Mouse (Mus musculus): Measurements from ENCODE around the gene Stard3nl. TPM values are rescaled to one million over a fixed set of nuclear protein-coding genes. Genes with fewer than 3 reads are reported as not detected.

Stard3nl gene
- total and polyA plus RNA-seq, 3 experiments = 25.2 to 35.3 (median 30.5) TPM

- Histone ChIP-seq H3K4me3 (replicated peaks in 1 of 3; ENCODE audit: low read depth in 2 of 3, low read length in 2 of 3, poor library complexity in 1 of 3) (no peak overlapping the region), H3K79me2 (replicated peaks; ENCODE audit: control insufficient read depth, extremely low read depth, insufficient read depth, poor library complexity, severe bottlenecking) (0 out of 2 replicates have a peak, but pooled peaks cover 3% of the 10 kb centered on the region), H3K27me3 (replicated peaks) (no peaks in the 10 kb centered on the region), H3K9me3 (replicated peaks; ENCODE audit: low read length) (no peaks in the 10 kb centered on the region), H3K4me2 (ENCODE audit: insufficient read depth, low read depth, poor library complexity, severe bottlenecking) (no peak overlapping the region), H3K27ac (ENCODE audit: insufficient read depth, low read depth) (no peak overlapping the region), H3K9ac (ENCODE audit: insufficient read depth, low read depth) (no peak overlapping the region), H3K36me3 (replicated peaks in 1 of 2; ENCODE audit: control insufficient read depth in 1 of 2, insufficient read depth in 1 of 2, low read length in 1 of 2) (peaks cover 0 to 26% of the 10 kb centered on the region in 2 experiments), H3K4me1 (ENCODE audit: control insufficient read depth in 1 of 2, insufficient read depth in 2 of 2) (peaks cover 11 to 28% of the 10 kb centered on the region in 2 experiments)
- in situ Hi-C loops (cut with MboI; ENCODE audit: low pct_ligation_motif_present, low pct_unique_long_range_greater_than_20kb, low sequenced_read_pairs) = no loop called here
- TF ChIP-seq PAX5 (IDR thresholded peaks at IDR 0.05; ENCODE audit: low read length) = no peak
- no peak for TF ChIP-seq RAD21 (IDR thresholded peaks at IDR 0.05; ENCODE audit: low read depth, low read length)
- TF ChIP-seq ZMIZ1 (IDR thresholded peaks at IDR 0.05; ENCODE audit: low read depth, low read length) = no peak
- no peak for TF ChIP-seq CTCF (conservative IDR thresholded peaks at IDR 0.05 in 1 of 2, IDR thresholded peaks at IDR 0.05 in 1 of 2; ENCODE audit: low read depth in 2 of 2, low read length in 2 of 2)
- no peak for TF ChIP-seq POLR2AphosphoS2 (IDR thresholded peaks at IDR 0.05; ENCODE audit: low read depth, low read length)
- no peak for TF ChIP-seq SIN3A (IDR thresholded peaks at IDR 0.05; ENCODE audit: low read length)
- dilution Hi-C loops (cut with MboI; ENCODE audit: extremely low pct_ligation_motif_present, extremely low pct_unique_long_range_greater_than_20kb, low sequenced_read_pairs) = no loop called here
- DNase-seq (ENCODE audit: extremely low read depth) = no peak
Measured at GRCm38 (mm10) chr13:19393731-19394130, 1.9 kb downstream of the Stard3nl start.

GRCm38 (mm10) chr13:19391608-19392007, 4.0 kb downstream of the Stard3nl start:
- dilution Hi-C loops (cut with MboI; ENCODE audit: extremely low pct_ligation_motif_present, extremely low pct_unique_long_range_greater_than_20kb, low sequenced_read_pairs) = no loop called here
- peaks cover 7 to 21% of the 10 kb centered on the region in 2 experiments for H3K4me1 ChIP-seq (ENCODE audit: control insufficient read depth in 1 of 2, insufficient read depth in 2 of 2)
- H3K4me3 ChIP-seq (replicated peaks in 1 of 3; ENCODE audit: low read depth in 2 of 3, low read length in 2 of 3, poor library complexity in 1 of 3) = no peak overlapping the region
- no peak for TF ChIP-seq ELF1 (IDR thresholded peaks at IDR 0.05; ENCODE audit: low read depth, low read length)
- TF ChIP-seq TBP (conservative IDR thresholded peaks at IDR 0.05; ENCODE audit: low read depth, low read length) = no peak
- no peak for TF ChIP-seq MEF2A (IDR thresholded peaks at IDR 0.05; ENCODE audit: borderline replicate concordance, low read depth, low read length)
- TF ChIP-seq CTCF (conservative IDR thresholded peaks at IDR 0.05 in 1 of 2, IDR thresholded peaks at IDR 0.05 in 1 of 2; ENCODE audit: low read depth in 2 of 2, low read length in 2 of 2) = no peak
- no peak for TF ChIP-seq SMC3 (IDR thresholded peaks at IDR 0.05; ENCODE audit: low read depth, low read length)
- no peak for TF ChIP-seq MYC (IDR thresholded peaks at IDR 0.05; ENCODE audit: low read depth, low read length)
- peaks cover 0 to 28% of the 10 kb centered on the region in 2 experiments for H3K36me3 ChIP-seq (replicated peaks in 1 of 2; ENCODE audit: control insufficient read depth in 1 of 2, insufficient read depth in 1 of 2, low read length in 1 of 2)
- H3K4me2 ChIP-seq (ENCODE audit: insufficient read depth, low read depth, poor library complexity, severe bottlenecking) = no peak overlapping the region
- no peaks in the 10 kb centered on the region for H3K9me3 ChIP-seq (replicated peaks; ENCODE audit: low read length)
- no peak for DNase-seq (ENCODE audit: extremely low read depth)
- H3K9ac ChIP-seq (ENCODE audit: insufficient read depth, low read depth) = no peak overlapping the region
- in situ Hi-C loops (cut with MboI; ENCODE audit: low pct_ligation_motif_present, low pct_unique_long_range_greater_than_20kb, low sequenced_read_pairs) = no loop called here
- no peak overlapping the region for H3K27ac ChIP-seq (ENCODE audit: insufficient read depth, low read depth)
- H3K79me2 ChIP-seq (replicated peaks; ENCODE audit: control insufficient read depth, extremely low read depth, insufficient read depth, poor library complexity, severe bottlenecking) = 0 out of 2 replicates have a peak, but pooled peaks cover 3% of the 10 kb centered on the region
- H3K27me3 ChIP-seq (replicated peaks) = no peaks in the 10 kb centered on the region

- in situ Hi-C loops (cut with MboI; ENCODE audit: low pct_ligation_motif_present, low pct_unique_long_range_greater_than_20kb, low sequenced_read_pairs) (no loop called here), dilution Hi-C loops (cut with MboI; ENCODE audit: extremely low pct_ligation_motif_present, extremely low pct_unique_long_range_greater_than_20kb, low sequenced_read_pairs) (no loop called here)
- Histone ChIP-seq H3K4me3 (replicated peaks in 1 of 3; ENCODE audit: low read depth in 2 of 3, low read length in 2 of 3, poor library complexity in 1 of 3) (no peak overlapping the region), H3K9ac (ENCODE audit: insufficient read depth, low read depth) (no peak overlapping the region), H3K4me1 (ENCODE audit: control insufficient read depth in 1 of 2, insufficient read depth in 2 of 2) (peaks cover 7 to 19% of the 10 kb centered on the region in 2 experiments), H3K9me3 (replicated peaks; ENCODE audit: low read length) (no peaks in the 10 kb centered on the region), H3K4me2 (ENCODE audit: insufficient read depth, low read depth, poor library complexity, severe bottlenecking) (no peak overlapping the region), H3K36me3 (replicated peaks in 1 of 2; ENCODE audit: control insufficient read depth in 1 of 2, insufficient read depth in 1 of 2, low read length in 1 of 2) (peaks cover 0 to 33% of the 10 kb centered on the region in 2 experiments), H3K79me2 (replicated peaks; ENCODE audit: control insufficient read depth, extremely low read depth, insufficient read depth, poor library complexity, severe bottlenecking) (0 out of 2 replicates have a peak, but pooled peaks cover 3% of the 10 kb centered on the region), H3K27me3 (replicated peaks) (no peaks in the 10 kb centered on the region), H3K27ac (ENCODE audit: insufficient read depth, low read depth) (no peak overlapping the region)
- TF ChIP-seq CHD2 (IDR thresholded peaks at IDR 0.05; ENCODE audit: low read length) (no peak), ZC3H11A (IDR thresholded peaks at IDR 0.05; ENCODE audit: low read depth, low read length) (no peak), RCOR1 (conservative IDR thresholded peaks at IDR 0.05; ENCODE audit: low read depth, low read length) (no peak), MXI1 (IDR thresholded peaks at IDR 0.05; ENCODE audit: low read depth, low read length) (no peak), ELF1 (IDR thresholded peaks at IDR 0.05; ENCODE audit: low read depth, low read length) (no peak), SIN3A (IDR thresholded peaks at IDR 0.05; ENCODE audit: low read length) (no peak), GABPA (IDR thresholded peaks at IDR 0.05; ENCODE audit: insufficient replicate concordance, low read depth, low read length) (no peak), ZMIZ1 (IDR thresholded peaks at IDR 0.05; ENCODE audit: low read depth, low read length) (no peak), MEF2A (IDR thresholded peaks at IDR 0.05; ENCODE audit: borderline replicate concordance, low read depth, low read length) (no peak), MYC (IDR thresholded peaks at IDR 0.05; ENCODE audit: low read depth, low read length) (no peak), MAZ (IDR thresholded peaks at IDR 0.05; ENCODE audit: low read depth, low read length) (no peak), TBP (conservative IDR thresholded peaks at IDR 0.05; ENCODE audit: low read depth, low read length) (no peak), JUN (IDR thresholded peaks at IDR 0.05; ENCODE audit: insufficient read depth, low read depth, low read length) (no peak), JUND (conservative IDR thresholded peaks at IDR 0.05; ENCODE audit: low read depth, low read length) (no peak), MAFK (IDR thresholded peaks at IDR 0.05; ENCODE audit: insufficient replicate concordance, low read length) (no peak), POLR2A (IDR thresholded peaks at IDR 0.05; ENCODE audit: low read depth, low read length) (no peak), E2F4 (IDR thresholded peaks at IDR 0.05; ENCODE audit: insufficient replicate concordance, low read depth, low read length) (no peak), POLR2AphosphoS2 (IDR thresholded peaks at IDR 0.05; ENCODE audit: low read depth, low read length) (no peak), RAD21 (IDR thresholded peaks at IDR 0.05; ENCODE audit: low read depth, low read length) (no peak), EP300 (IDR thresholded peaks at IDR 0.05; ENCODE audit: low read length) (no peak)
- DNase-seq (ENCODE audit: extremely low read depth) = no peak
Measured at GRCm38 (mm10) chr13:19390296-19390695, 5.3 kb downstream of the Stard3nl start.
